Mouse (Mus musculus) midbrain, embryonic 12.5 days (tissue): Measurements from ENCODE around the gene Khsrp. TPM values are rescaled to one million over a fixed set of nuclear protein-coding genes. Genes with fewer than 3 reads are reported as not detected.

Source experiments
- ATAC-seq: fragments of 200-750 bp; cut with Nextera tagmentation; 2 replicates; pipeline ENCODE4 v1.8.0; 2017; ENCODE audit warnings: low read depth, moderate TSS enrichment, moderate library complexity; ENCODE audit not compliant: low FRiP score
- H3K27ac ChIP-seq: fragments of 300-500 bp; sonication (generic); replicated peaks from 2 replicates; pipeline ENCODE4 v1.5.1; 2016; ENCODE audit warnings: mild to moderate bottlenecking
- H3K27me3 ChIP-seq: fragments of 300-500 bp; sonication (generic); 2 replicates; pipeline ENCODE4 v1.6.1; 2016; ENCODE audit warnings: mild to moderate bottlenecking
- H3K36me3 ChIP-seq: fragments of 300-500 bp; sonication (generic); 2 replicates; pipeline ENCODE4 v1.6.1; 2016
- H3K4me1 ChIP-seq: fragments of 300-500 bp; sonication (generic); 2 replicates; pipeline ENCODE4 v1.6.1; 2016
- H3K4me2 ChIP-seq: fragments of 300-500 bp; sonication (generic); replicated peaks from 2 replicates; pipeline ENCODE4 v1.6.1; 2016; ENCODE audit warnings: mild to moderate bottlenecking, moderate library complexity
- H3K4me3 ChIP-seq: fragments of 300-500 bp; sonication (generic); 2 replicates; pipeline ENCODE4 v1.5.1; 2016; ENCODE audit warnings: mild to moderate bottlenecking
- H3K9ac ChIP-seq: fragments of 300-500 bp; sonication (generic); replicated peaks from 2 replicates; pipeline ENCODE4 v1.6.1; 2016; ENCODE audit warnings: mild to moderate bottlenecking, moderate library complexity
- H3K9me3 ChIP-seq: fragments of 300-500 bp; sonication (generic); 2 replicates; pipeline ENCODE4 v1.6.1; 2016; ENCODE audit warnings: mild to moderate bottlenecking
- WGBS: fragments of 180-500 bp; shearing (Covaris S2); methylation state at CpG from one replicate; pipeline ENCODE4 v1.1.7; 2016; 5-methylcytosine and 5-hydroxymethylcytosine counted together
- polyA plus RNA-seq: library from polyadenylated mRNA; unstranded; fragments of >200 nt; fragmentation: Nextera tagmentation; extraction: Ambion mirVana; gene quantifications from 2 replicates; pipeline ENCODE4 v1.2.1, GENCODE M21; 2016

The Khsrp gene
- polyA plus RNA-seq, 1 experiment from 2014 or later, result 62.7 TPM

- Histone ChIP-seq H3K4me1 (no peaks in the 10 kb centered on the region), H3K4me2 (no peak overlapping the region)
- WGBS, result 43% methylated on average over 5 of the region's 8 CpGs
Observed at GRCm38 (mm10) chr17:56979524-56979923, 51.8 kb downstream of the Khsrp start.

DNA sequence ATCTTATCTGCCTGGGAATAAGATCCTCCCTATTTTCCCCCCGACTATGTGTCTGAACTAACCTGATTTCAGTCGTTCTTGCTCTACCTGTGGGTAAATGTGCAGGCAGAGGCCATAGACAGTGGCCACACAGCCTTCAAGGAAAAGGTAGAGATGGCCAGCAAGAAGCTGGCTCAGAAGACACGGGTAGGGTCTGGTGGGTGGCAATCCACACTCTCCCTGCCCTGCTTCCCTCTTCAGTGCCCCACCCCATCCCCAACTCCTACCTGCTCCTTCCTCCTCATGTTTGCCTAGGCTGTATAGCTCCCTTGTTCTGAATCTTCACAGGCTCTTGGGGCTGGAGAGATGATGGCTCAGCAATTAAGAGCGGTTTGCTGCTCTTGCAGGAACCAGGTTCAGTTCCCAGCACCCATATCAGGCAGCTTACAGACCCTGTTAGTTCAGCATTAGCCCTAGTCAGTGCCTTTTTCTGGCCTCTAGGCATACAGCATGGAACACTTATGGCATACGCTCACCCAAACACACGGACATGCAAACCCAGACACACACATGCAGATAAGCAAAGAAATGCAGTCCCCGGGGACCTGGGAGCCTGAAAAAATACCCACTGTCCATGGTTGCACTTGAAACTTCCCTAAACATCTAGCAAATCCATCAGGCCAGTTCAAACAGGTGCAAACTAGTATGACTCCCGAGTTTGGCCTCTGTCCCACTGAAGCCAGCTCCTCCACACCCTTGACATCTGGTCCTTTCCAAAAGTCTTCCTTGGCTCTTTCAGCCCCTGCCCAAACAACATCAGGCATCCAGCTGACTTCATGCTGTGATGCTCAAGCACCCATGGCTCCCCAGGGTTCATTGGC is 54.6 kb downstream of the Khsrp start:
- H3K9me3 ChIP-seq, result no peaks in the 10 kb centered on the region
- 82% methylated on average over 8 of the region's 8 CpGs for WGBS
- no peak for ATAC-seq
- no peaks in the 10 kb centered on the region for H3K4me1 ChIP-seq
- no peak overlapping the region for H3K4me3 ChIP-seq
- no peak overlapping the region for H3K4me2 ChIP-seq
- no peak overlapping the region for H3K27ac ChIP-seq
- H3K27me3 ChIP-seq, result no peaks in the 10 kb centered on the region
- H3K9ac ChIP-seq, result no peak overlapping the region
- no peaks in the 10 kb centered on the region for H3K36me3 ChIP-seq

More at GRCm38 (mm10) chr17:56979524-56979923, 51.8 kb downstream of the Khsrp start:
- Histone ChIP-seq H3K9me3 (no peaks in the 10 kb centered on the region), H3K4me3 (no peak overlapping the region), H3K27me3 (no peaks in the 10 kb centered on the region), H3K36me3 (no peaks in the 10 kb centered on the region), H3K27ac (no peak overlapping the region), H3K9ac (no peak overlapping the region)
- no peak for ATAC-seq

DNA sequence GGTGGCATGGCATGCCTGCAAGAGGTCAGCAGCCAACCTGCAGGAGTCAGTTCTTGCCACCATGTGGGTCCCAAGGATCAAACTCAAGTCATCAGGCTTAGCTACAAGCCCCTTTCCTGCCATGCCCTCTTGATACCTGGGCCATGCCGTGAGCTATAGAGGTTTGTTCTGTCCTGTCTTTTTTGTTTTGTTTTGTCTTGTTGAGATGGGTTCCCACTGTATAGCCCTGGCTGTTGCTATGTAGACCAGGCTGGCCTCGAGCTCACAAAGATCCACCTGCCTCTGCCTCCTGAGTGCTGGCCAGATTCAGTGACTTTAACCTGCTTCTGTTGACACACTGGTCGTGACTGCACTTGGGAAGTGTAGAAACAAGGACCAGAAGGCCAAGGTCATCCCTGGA is 55.9 kb downstream of the Khsrp start:
- Histone ChIP-seq H3K36me3 (no peaks in the 10 kb centered on the region), H3K4me1 (no peaks in the 10 kb centered on the region), H3K9ac (no peak overlapping the region), H3K27ac (no peak overlapping the region), H3K27me3 (peaks cover 4% of the 10 kb centered on the region; the same call in 1 of the 2 replicates), H3K9me3 (no peaks in the 10 kb centered on the region), H3K4me3 (no peak overlapping the region), H3K4me2 (no peak overlapping the region)
- no peak for ATAC-seq
- 77% methylated on average over 3 of the region's 3 CpGs for WGBS

DNA sequence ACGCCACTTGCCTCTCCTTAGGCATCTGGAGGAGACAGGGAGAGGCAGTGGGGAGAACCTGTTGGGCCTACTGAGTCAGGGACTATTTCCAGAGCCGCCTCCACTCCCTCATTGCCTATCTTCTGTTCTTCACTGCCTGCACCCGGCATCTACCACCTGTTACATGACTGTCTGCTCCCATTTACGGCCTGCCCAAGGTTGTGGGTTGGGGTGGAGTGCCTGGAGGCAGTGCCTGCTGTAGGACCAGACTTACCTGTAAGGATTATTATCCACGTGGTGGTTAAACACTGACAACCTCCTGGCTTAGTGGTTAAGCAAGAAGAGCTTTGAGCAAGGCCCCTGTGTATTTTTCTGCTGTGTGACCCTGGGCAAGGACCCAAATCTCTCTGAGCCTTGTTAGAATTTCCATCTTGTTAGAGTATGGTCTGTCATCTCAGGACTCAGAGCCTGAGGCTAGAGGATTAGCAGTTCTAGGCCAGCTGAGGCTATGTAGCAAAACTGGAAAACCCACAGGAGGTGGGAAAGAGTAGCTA is 56.5 kb downstream of the Khsrp start:
- WGBS, result 81% methylated on average over 5 of the region's 5 CpGs
- Histone ChIP-seq H3K4me1 (no peaks in the 10 kb centered on the region), H3K4me2 (no peak overlapping the region), H3K9ac (no peak overlapping the region), H3K4me3 (no peak overlapping the region), H3K27me3 (peaks cover 8% of the 10 kb centered on the region; the same call in 1 of the 2 replicates), H3K9me3 (no peaks in the 10 kb centered on the region), H3K27ac (no peak overlapping the region), H3K36me3 (no peaks in the 10 kb centered on the region)
- ATAC-seq, result no peak

DNA sequence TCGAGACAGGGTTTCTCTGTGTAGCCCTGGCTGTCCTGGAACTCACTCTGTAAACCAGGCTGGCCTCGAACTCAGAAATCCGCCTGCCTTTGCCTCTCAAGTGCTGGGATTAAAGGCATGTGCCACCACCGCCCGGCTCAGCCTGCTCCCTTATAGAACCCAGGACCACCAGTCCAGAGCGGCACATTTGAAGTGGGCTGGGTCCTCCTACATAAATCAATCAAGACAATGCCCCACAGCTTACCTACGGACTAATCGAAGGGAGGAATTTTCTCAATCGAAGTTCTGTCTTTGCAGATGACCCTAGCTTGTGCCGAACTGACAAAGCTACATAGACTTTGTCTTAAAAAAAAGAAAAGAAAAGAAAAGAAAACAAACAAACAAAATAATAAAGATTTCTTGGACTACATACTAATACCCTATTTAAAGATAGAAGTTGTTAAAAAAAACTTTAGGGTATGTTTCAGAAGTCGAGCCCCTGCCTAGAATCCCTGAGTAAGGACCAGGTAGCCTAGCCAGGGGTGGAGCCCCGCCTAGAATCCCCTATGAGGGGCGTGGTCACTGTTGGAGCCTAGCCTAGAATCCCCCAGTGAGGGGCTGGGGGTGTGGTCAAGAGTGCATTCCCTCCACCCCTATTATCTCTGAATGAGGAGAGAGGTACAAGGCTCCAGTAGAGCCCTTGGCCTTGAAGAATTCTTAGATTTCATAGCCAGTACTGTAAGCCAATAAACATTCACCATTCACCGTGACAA is 57.2 kb downstream of the Khsrp start:
- Histone ChIP-seq H3K27me3 (peaks cover 13% of the 10 kb centered on the region; the same call in 1 of the 2 replicates), H3K4me2 (no peak overlapping the region), H3K4me3 (no peak overlapping the region), H3K9ac (no peak overlapping the region), H3K4me1 (no peaks in the 10 kb centered on the region), H3K36me3 (no peaks in the 10 kb centered on the region), H3K27ac (no peak overlapping the region), H3K9me3 (no peaks in the 10 kb centered on the region)
- WGBS, result 69% methylated on average over 14 of the region's 14 CpGs
- no peak for ATAC-seq

Other genes starting within 250 kb of the Khsrp start
- 6.3 and 8.2 TPM in 2 replicates for gene Rfx2, start 200.5 kb downstream of the Khsrp start, polyA plus RNA-seq
- not detected in 2 replicates for gene Acsbg2, start 157.1 kb downstream of the Khsrp start, polyA plus RNA-seq
- gene 1700061G19Rik, start 156.0 kb downstream of the Khsrp start, polyA plus RNA-seq, result 0.50 and 0.63 TPM in 2 replicates
- gene Mllt1, start 96.1 kb downstream of the Khsrp start, polyA plus RNA-seq, result 102 and 104 TPM in 2 replicates
- not detected in 2 replicates for gene Acer1, start 49.4 kb downstream of the Khsrp start, polyA plus RNA-seq
- 130 and 137 TPM in 2 replicates for gene Clpp, start 41.2 kb downstream of the Khsrp start, polyA plus RNA-seq
- 31.2 and 33.7 TPM in 2 replicates for gene Alkbh7, start 34.2 kb downstream of the Khsrp start, polyA plus RNA-seq
- 0.87 TPM in 1 of 2 replicates, not detected in the other for gene Pspn, start 31.5 kb downstream of the Khsrp start, polyA plus RNA-seq
- 68.6 and 72.9 TPM in 2 replicates for gene Gtf2f1, start 20.2 kb downstream of the Khsrp start, polyA plus RNA-seq
- 0.34 and 0.72 TPM in 2 replicates for gene Gm17949, start 20.1 kb downstream of the Khsrp start, polyA plus RNA-seq
- gene Slc25a41, start 10.1 kb upstream of the Khsrp start, polyA plus RNA-seq, result 0.19 TPM in 1 of 2 replicates, not detected in the other
- 0.31 and 1.5 TPM in 2 replicates for gene Crb3, start 27.6 kb upstream of the Khsrp start, polyA plus RNA-seq
- gene Slc25a23, start 28.3 kb upstream of the Khsrp start, polyA plus RNA-seq, result 19.0 and 22.3 TPM in 2 replicates
- 2.4 and 3.3 TPM in 2 replicates for gene Dennd1c, start 47.0 kb upstream of the Khsrp start, polyA plus RNA-seq
- gene Tubb4a, start 56.3 kb upstream of the Khsrp start, polyA plus RNA-seq, result 189 and 205 TPM in 2 replicates
- gene Tnfsf9, start 73.8 kb upstream of the Khsrp start, polyA plus RNA-seq, result 6.9 and 7.8 TPM in 2 replicates
- 0.29 and 0.38 TPM in 2 replicates for gene Cd70, start 118.3 kb upstream of the Khsrp start, polyA plus RNA-seq
- 0.09 TPM in 1 of 2 replicates, not detected in the other for gene Tnfsf14, start 162.7 kb upstream of the Khsrp start, polyA plus RNA-seq
- 0.50 and 0.64 TPM in 2 replicates for gene C3, start 196.6 kb upstream of the Khsrp start, polyA plus RNA-seq
- 23.3 and 24.5 TPM in 2 replicates for gene Gpr108, start 216.9 kb upstream of the Khsrp start, polyA plus RNA-seq
- gene Trip10, start 217.9 kb upstream of the Khsrp start, polyA plus RNA-seq, result 23.5 and 26.6 TPM in 2 replicates
- gene Vav1, start 247.6 kb upstream of the Khsrp start, polyA plus RNA-seq, result 2.0 and 2.1 TPM in 2 replicates